Mouse (Mus musculus): ENCODE measurements at regions not wholly inside any gene's neighbourhood (a gene's known extent, or its start where the extent isn't known, plus 50 kb on each side); places are given as distances from the start of the nearest gene placed in this dataset.

DNA sequence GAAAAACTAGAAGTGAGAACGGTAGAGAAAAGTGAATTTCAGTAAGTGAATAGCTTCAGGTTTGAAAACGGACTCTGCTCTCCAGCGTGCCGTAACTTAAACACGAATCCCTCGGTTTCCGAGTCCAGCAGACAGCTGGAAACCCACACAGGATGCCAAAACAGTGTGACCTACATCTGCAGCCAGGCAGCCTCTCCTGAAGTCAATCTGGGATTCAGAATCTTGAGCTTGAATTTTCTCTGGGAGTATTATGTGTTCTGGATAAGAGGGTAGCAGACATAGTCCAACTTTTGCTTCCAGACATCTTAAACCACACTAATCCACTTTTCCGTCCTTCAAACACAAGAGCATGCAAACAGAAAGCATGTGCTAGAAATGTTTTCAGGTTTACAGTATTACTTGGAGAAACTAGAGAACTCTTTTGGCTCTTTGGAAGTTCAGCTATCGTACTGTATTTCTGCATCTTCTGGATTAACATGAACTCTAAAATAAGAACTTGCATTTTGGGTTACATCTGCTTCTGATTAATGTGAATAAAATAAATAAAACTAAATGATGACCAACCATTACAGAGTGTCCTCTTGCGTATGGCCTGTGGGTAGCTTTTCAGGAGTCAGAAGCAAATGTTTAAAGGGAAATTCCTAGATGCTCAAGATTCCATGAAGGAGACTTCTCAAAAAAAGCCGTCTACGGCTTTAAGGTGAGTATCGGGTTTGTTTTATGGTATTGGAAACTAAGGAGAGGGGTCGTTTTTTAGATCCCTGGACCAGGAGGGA, 89.4 kb upstream of the Spats2l start:
- Histone ChIP-seq H3K9me3 (ENCODE audit: low read length) (no peaks in the 10 kb centered on the region), H3K27me3 (ENCODE audit: insufficient read depth, low read length) (no peaks in the 10 kb centered on the region), H3K4me1 (replicated peaks; ENCODE audit: low read depth, low read length) (no peaks in the 10 kb centered on the region), H3K4me3 (replicated peaks; ENCODE audit: low read length) (no peak overlapping the region), H3K36me3 (ENCODE audit: insufficient read depth, low read length) (no peaks in the 10 kb centered on the region)
- no peak for TF ChIP-seq NANOG (IDR thresholded peaks at IDR 0.05; ENCODE audit: borderline replicate concordance, low read length)
- TF ChIP-seq POU5F1 (IDR thresholded peaks at IDR 0.05; ENCODE audit: borderline replicate concordance, low read length), result no peak
- no peak for TF ChIP-seq CTCF (conservative IDR thresholded peaks at IDR 0.05; ENCODE audit: low read length)

DNA sequence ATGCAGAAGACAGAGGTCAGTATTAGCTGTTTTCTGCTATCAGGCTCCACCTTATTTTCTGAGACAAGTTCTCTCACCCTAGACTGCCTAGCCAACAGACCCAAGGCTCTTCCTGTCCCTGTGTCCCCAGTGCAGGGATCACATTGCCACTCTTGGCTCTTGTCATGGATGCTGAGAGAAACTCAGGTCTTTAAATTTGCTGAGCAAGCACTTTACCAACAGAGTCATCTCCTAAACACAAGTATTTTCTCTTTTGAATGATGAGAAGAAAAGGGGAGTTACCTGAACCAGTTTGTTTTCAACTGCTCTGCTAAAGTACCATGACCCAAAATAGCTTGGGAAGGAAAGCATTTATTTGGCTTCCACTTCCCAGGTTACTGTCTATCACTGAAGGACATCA, 84.7 kb upstream of the Spats2l start:
- no peaks in the 10 kb centered on the region for H3K27me3 ChIP-seq (ENCODE audit: insufficient read depth, low read length)
- no peak for TF ChIP-seq NANOG (IDR thresholded peaks at IDR 0.05; ENCODE audit: borderline replicate concordance, low read length)
- no peak for TF ChIP-seq POU5F1 (IDR thresholded peaks at IDR 0.05; ENCODE audit: borderline replicate concordance, low read length)
- no peak for TF ChIP-seq CTCF (conservative IDR thresholded peaks at IDR 0.05; ENCODE audit: low read length)
- H3K9me3 ChIP-seq (ENCODE audit: low read length), result peaks cover 6% of the 10 kb centered on the region
- no peak overlapping the region for H3K4me3 ChIP-seq (replicated peaks; ENCODE audit: low read length)
- H3K4me1 ChIP-seq (replicated peaks; ENCODE audit: low read depth, low read length), result no peaks in the 10 kb centered on the region
- no peaks in the 10 kb centered on the region for H3K36me3 ChIP-seq (ENCODE audit: insufficient read depth, low read length)

DNA sequence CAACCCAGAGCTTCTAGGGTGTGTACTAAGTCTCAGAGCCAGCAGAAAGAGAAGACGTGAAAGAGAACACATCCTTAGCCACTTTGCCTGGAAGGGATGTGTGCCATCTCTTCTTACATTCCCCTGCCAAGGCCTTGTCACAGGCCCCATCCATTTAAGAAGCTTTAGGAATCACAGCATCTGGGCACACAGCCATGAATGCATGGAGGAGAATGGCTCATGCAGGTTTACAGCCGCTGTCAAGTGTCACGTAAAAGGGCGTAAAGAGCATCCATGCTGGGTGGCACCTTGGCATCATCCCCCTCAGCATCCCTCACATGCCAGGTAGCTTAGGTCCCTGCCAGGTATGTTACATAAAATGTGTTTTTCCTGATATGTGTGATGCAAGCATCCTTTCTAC, 66.1 kb upstream of the Spats2l start:
- no peaks in the 10 kb centered on the region for H3K9me3 ChIP-seq (ENCODE audit: low read length)
- TF ChIP-seq CTCF (conservative IDR thresholded peaks at IDR 0.05; ENCODE audit: low read length), result no peak
- TF ChIP-seq POU5F1 (IDR thresholded peaks at IDR 0.05; ENCODE audit: borderline replicate concordance, low read length), result no peak
- no peak for TF ChIP-seq NANOG (IDR thresholded peaks at IDR 0.05; ENCODE audit: borderline replicate concordance, low read length)
- H3K36me3 ChIP-seq (ENCODE audit: insufficient read depth, low read length), result no peaks in the 10 kb centered on the region
- H3K4me3 ChIP-seq (replicated peaks; ENCODE audit: low read length), result no peak overlapping the region
- H3K4me1 ChIP-seq (replicated peaks; ENCODE audit: low read depth, low read length), result no peaks in the 10 kb centered on the region
- no peaks in the 10 kb centered on the region for H3K27me3 ChIP-seq (ENCODE audit: insufficient read depth, low read length)

GRCm38 (mm10) chr1:57712916-57713503, 61.0 kb upstream of the Spats2l start:
- no peaks in the 10 kb centered on the region for H3K36me3 ChIP-seq (ENCODE audit: insufficient read depth, low read length)
- no peaks in the 10 kb centered on the region for H3K27me3 ChIP-seq (ENCODE audit: insufficient read depth, low read length)
- no peaks in the 10 kb centered on the region for H3K9me3 ChIP-seq (ENCODE audit: low read length)
- no peak for TF ChIP-seq CTCF (conservative IDR thresholded peaks at IDR 0.05; ENCODE audit: low read length)
- H3K4me3 ChIP-seq (replicated peaks; ENCODE audit: low read length), result no peak overlapping the region
- no peaks in the 10 kb centered on the region for H3K4me1 ChIP-seq (replicated peaks; ENCODE audit: low read depth, low read length)

DNA sequence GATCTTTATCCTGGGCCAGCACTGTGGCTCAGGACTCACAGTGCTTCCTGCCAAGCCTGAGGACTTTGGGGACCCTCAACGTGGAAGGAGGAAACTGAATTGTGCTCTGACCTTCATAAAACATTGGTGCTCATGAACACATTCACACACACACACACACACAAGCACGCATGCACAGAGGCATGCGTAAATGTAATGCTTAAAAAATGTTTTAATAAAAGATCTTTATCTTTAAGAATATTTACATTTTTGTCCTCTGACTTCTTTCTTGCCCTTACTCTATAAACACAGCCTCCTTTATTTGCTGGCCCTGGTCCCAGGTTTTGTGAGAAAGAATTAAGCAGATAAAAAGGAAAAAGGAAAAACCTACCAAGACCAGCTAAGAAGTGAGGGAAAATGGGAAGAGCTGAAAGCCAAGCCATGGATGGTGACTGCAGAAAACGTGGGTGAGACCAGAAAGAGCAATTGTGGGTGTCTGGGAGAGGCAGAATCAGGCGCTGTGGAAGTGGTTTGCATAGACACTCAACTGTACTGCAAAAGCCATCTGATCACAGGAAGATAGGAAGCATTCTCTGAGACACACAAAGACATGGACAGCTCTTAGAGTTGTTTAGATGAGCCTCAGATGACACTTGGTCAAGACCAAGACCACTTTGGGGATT, 56.7 kb upstream of the Spats2l start:
- Histone ChIP-seq H3K4me3 (replicated peaks; ENCODE audit: low read length) (no peak overlapping the region), H3K36me3 (ENCODE audit: insufficient read depth, low read length) (no peaks in the 10 kb centered on the region), H3K9me3 (ENCODE audit: low read length) (0 out of 2 replicates have a peak, but pooled peaks cover 5% of the 10 kb centered on the region), H3K4me1 (replicated peaks; ENCODE audit: low read depth, low read length) (no peaks in the 10 kb centered on the region), H3K27me3 (ENCODE audit: insufficient read depth, low read length) (no peaks in the 10 kb centered on the region)
- no peak for TF ChIP-seq POU5F1 (IDR thresholded peaks at IDR 0.05; ENCODE audit: borderline replicate concordance, low read length)
- no peak for TF ChIP-seq NANOG (IDR thresholded peaks at IDR 0.05; ENCODE audit: borderline replicate concordance, low read length)
- no peak for TF ChIP-seq CTCF (conservative IDR thresholded peaks at IDR 0.05; ENCODE audit: low read length)

GRCm38 (mm10) chr1:57718409-57718808, 55.6 kb upstream of the Spats2l start:
- Histone ChIP-seq H3K4me1 (replicated peaks; ENCODE audit: low read depth, low read length) (no peaks in the 10 kb centered on the region), H3K4me3 (replicated peaks; ENCODE audit: low read length) (no peak overlapping the region), H3K36me3 (ENCODE audit: insufficient read depth, low read length) (no peaks in the 10 kb centered on the region), H3K27me3 (ENCODE audit: insufficient read depth, low read length) (no peaks in the 10 kb centered on the region), H3K9me3 (ENCODE audit: low read length) (0 out of 2 replicates have a peak, but pooled peaks cover 5% of the 10 kb centered on the region)
- TF ChIP-seq CTCF (conservative IDR thresholded peaks at IDR 0.05; ENCODE audit: low read length), result no peak
- no peak for TF ChIP-seq NANOG (IDR thresholded peaks at IDR 0.05; ENCODE audit: borderline replicate concordance, low read length)
- no peak for TF ChIP-seq POU5F1 (IDR thresholded peaks at IDR 0.05; ENCODE audit: borderline replicate concordance, low read length)
